Mouse (Mus musculus) MEL (cell line): ENCODE measurements around the gene Dcbld2. TPM values are rescaled to one million over a fixed set of nuclear protein-coding genes. Genes with fewer than 3 reads are reported as not detected.

Experiments
- DNase-seq: peaks from one replicate; pipeline ENCODE4 v3.0.0; 2011; ENCODE audit warnings: low read depth, low spot score
- H3K27ac ChIP-seq: 2 replicates; pipeline ENCODE4 v1.5.1; 2012; ENCODE audit warnings: low read depth, mild to moderate bottlenecking, control low read depth, low read length, moderate library complexity; ENCODE audit not compliant: control insufficient read depth
- H3K27me3 ChIP-seq, 2 experiments: fragments of 150-350 bp in 1 of 2; sonication (generic) in 1 of 2; 2 replicates each; pipeline ENCODE4 v1.6.1; 2012; ENCODE audit warnings: low read length in 2 of 2, mild to moderate bottlenecking in 2 of 2, improper control_type of control experiment in 1 of 2, moderate library complexity in 1 of 2; ENCODE audit not compliant: insufficient read depth in 2 of 2, control insufficient read depth in 1 of 2
- H3K36me3 ChIP-seq, 2 experiments: 2 replicates each; pipeline ENCODE4 v1.6.1; 2012 to 2014; ENCODE audit warnings: low read length in 2 of 2, improper control_type of control experiment in 1 of 2, inconsistent platforms in 1 of 2, mild to moderate bottlenecking in 1 of 2; ENCODE audit not compliant: insufficient read depth in 2 of 2, control insufficient read depth in 1 of 2
- H3K4me1 ChIP-seq, 2 experiments: fragments of 150-350 bp in 1 of 2; sonication (generic) in 1 of 2; 2 replicates each; pipeline ENCODE4 v1.6.1; 2012; ENCODE audit warnings: low read length in 2 of 2, improper control_type of control experiment in 1 of 2, mild to moderate bottlenecking in 1 of 2; ENCODE audit not compliant: insufficient read depth in 2 of 2, control insufficient read depth in 1 of 2
- H3K4me3 ChIP-seq, 2 experiments: fragments of 150-350 bp in 1 of 2; sonication (generic) in 1 of 2; 2 replicates each; pipeline ENCODE4 v1.5.1; 2012; ENCODE audit warnings: low read depth in 2 of 2, low read length in 2 of 2, mild to moderate bottlenecking in 2 of 2, moderate library complexity in 2 of 2, control low read depth in 1 of 2, improper control_type of control experiment in 1 of 2; ENCODE audit not compliant: control insufficient read depth in 1 of 2, insufficient read depth in 1 of 2
- H3K79me2 ChIP-seq: 2 replicates; pipeline ENCODE4 v1.6.1; 2012; ENCODE audit warnings: mild to moderate bottlenecking, low read length, moderate library complexity; ENCODE audit not compliant: control insufficient read depth, poor library complexity, insufficient read depth
- H3K9ac ChIP-seq: 2 replicates; pipeline ENCODE4 v1.6.1; 2012; ENCODE audit warnings: low read depth, mild to moderate bottlenecking, control low read depth, low read length, moderate library complexity; ENCODE audit not compliant: control insufficient read depth, poor library complexity, severe bottlenecking
- H3K9me3 ChIP-seq: fragments of 150-350 bp; sonication (generic); replicated peaks from 2 replicates; pipeline ENCODE4 v1.6.1; 2012; ENCODE audit warnings: mild to moderate bottlenecking, low read length, improper control_type of control experiment, moderate library complexity; ENCODE audit not compliant: insufficient read depth
- BHLHE40 ChIP-seq: IDR thresholded peaks from 2 replicates; pipeline ENCODE4 v1.6.1; 2012; ENCODE audit warnings: low read depth, mild to moderate bottlenecking, inconsistent platforms, low read length, improper control_type of control experiment, borderline replicate concordance
- CHD1 ChIP-seq: IDR thresholded peaks from 2 replicates; pipeline ENCODE4 v1.6.1; 2012; ENCODE audit warnings: low read depth, mild to moderate bottlenecking, inconsistent platforms, low read length, improper control_type of control experiment
- CHD2 ChIP-seq: IDR thresholded peaks from 2 replicates; pipeline ENCODE4 v1.6.1; 2011; ENCODE audit warnings: low read length, improper control_type of control experiment
- CTCF ChIP-seq, 3 experiments: IDR thresholded peaks in 2 of 3; conservative IDR thresholded peaks in 1 of 3; 2 replicates each; pipeline ENCODE4 v1.5.1; 2011 to 2012; ENCODE audit warnings: low read length in 3 of 3, low read depth in 2 of 3, mild to moderate bottlenecking in 2 of 3, improper control_type of control experiment in 1 of 3, inconsistent platforms in 1 of 3, mixed read lengths in 1 of 3, moderate library complexity in 1 of 3; ENCODE audit not compliant: control insufficient read depth in 1 of 3, insufficient read depth in 1 of 3, poor library complexity in 1 of 3, severe bottlenecking in 1 of 3
- E2F4 ChIP-seq: IDR thresholded peaks from 2 replicates; pipeline ENCODE4 v1.6.1; 2011; ENCODE audit warnings: low read depth, low read length, improper control_type of control experiment, borderline replicate concordance
- ELF1 ChIP-seq: IDR thresholded peaks from 2 replicates; pipeline ENCODE4 v1.6.1; 2014; ENCODE audit warnings: low read depth, mild to moderate bottlenecking, inconsistent platforms, low read length, improper control_type of control experiment, moderate library complexity
- EP300 ChIP-seq, 2 experiments: IDR thresholded peaks; 2 replicates each; pipeline ENCODE4 v1.6.1; 2011; ENCODE audit warnings: improper control_type of control experiment in 2 of 2, low read length in 2 of 2, low read depth in 1 of 2, mild to moderate bottlenecking in 1 of 2
- GABPA ChIP-seq: IDR thresholded peaks from 2 replicates; pipeline ENCODE4 v1.6.1; 2012; ENCODE audit warnings: low read depth, mild to moderate bottlenecking, inconsistent platforms, low read length, improper control_type of control experiment, moderate library complexity
- HCFC1 ChIP-seq: IDR thresholded peaks from 2 replicates; pipeline ENCODE4 v1.6.1; 2012; ENCODE audit warnings: low read depth, mild to moderate bottlenecking, inconsistent platforms, low read length, improper control_type of control experiment, moderate library complexity
- JUND ChIP-seq: IDR thresholded peaks from 2 replicates; pipeline ENCODE4 v1.6.1; 2011; ENCODE audit warnings: low read depth, mild to moderate bottlenecking, improper control_type of control experiment, low read length
- MAZ ChIP-seq: IDR thresholded peaks from 2 replicates; pipeline ENCODE4 v1.6.1; 2012; ENCODE audit warnings: low read depth, mild to moderate bottlenecking, inconsistent platforms, low read length, improper control_type of control experiment
- MXI1 ChIP-seq: IDR thresholded peaks from 2 replicates; pipeline ENCODE4 v1.6.1; 2011; ENCODE audit warnings: mild to moderate bottlenecking, low read depth, low read length, improper control_type of control experiment
- MYC ChIP-seq: IDR thresholded peaks from 2 replicates; pipeline ENCODE4 v1.6.1; 2011; ENCODE audit warnings: low read depth, mild to moderate bottlenecking, low read length, improper control_type of control experiment, moderate library complexity
- NELFE ChIP-seq: IDR thresholded peaks from 2 replicates; pipeline ENCODE4 v1.6.1; 2011; ENCODE audit warnings: low read depth, low read length, improper control_type of control experiment
- POLR2A ChIP-seq, 2 experiments: IDR thresholded peaks; 2 replicates each; pipeline ENCODE4 v1.6.1; 2011 to 2012; ENCODE audit warnings: low read length in 2 of 2, mild to moderate bottlenecking in 2 of 2, control low read depth in 1 of 2, improper control_type of control experiment in 1 of 2, low read depth in 1 of 2, moderate library complexity in 1 of 2; ENCODE audit not compliant: control insufficient read depth in 1 of 2, insufficient read depth in 1 of 2, poor library complexity in 1 of 2
- POLR2AphosphoS5 ChIP-seq: IDR thresholded peaks from 2 replicates; pipeline ENCODE4 v1.6.1; 2012; ENCODE audit warnings: low read depth, borderline replicate concordance, mild to moderate bottlenecking, inconsistent platforms, low read length, moderate library complexity, mixed read lengths
- SIN3A ChIP-seq: IDR thresholded peaks from 2 replicates; pipeline ENCODE4 v1.6.1; 2012; ENCODE audit warnings: low read length, improper control_type of control experiment, inconsistent platforms
- SMC3 ChIP-seq: IDR thresholded peaks from 2 replicates; pipeline ENCODE4 v1.6.1; 2011; ENCODE audit warnings: low read depth, low read length, improper control_type of control experiment
- TAL1 ChIP-seq: IDR thresholded peaks from 2 replicates; pipeline ENCODE4 v1.6.1; 2012; ENCODE audit warnings: mild to moderate bottlenecking, inconsistent platforms, low read length, moderate library complexity, mixed read lengths
- TBP ChIP-seq: IDR thresholded peaks from 2 replicates; pipeline ENCODE4 v1.8.0; 2011; ENCODE audit warnings: low read depth, low read length, improper control_type of control experiment
- UBTF ChIP-seq: IDR thresholded peaks from 2 replicates; pipeline ENCODE4 v1.6.1; 2012; ENCODE audit warnings: low read depth, mild to moderate bottlenecking, inconsistent platforms, low read length, improper control_type of control experiment, moderate library complexity, borderline replicate concordance; ENCODE audit not compliant: insufficient read depth
- USF1 ChIP-seq: IDR thresholded peaks from 2 replicates; pipeline ENCODE4 v1.6.1; 2014; ENCODE audit warnings: low read depth, mild to moderate bottlenecking, inconsistent platforms, low read length, improper control_type of control experiment, moderate library complexity
- USF2 ChIP-seq, 2 experiments: IDR thresholded peaks; 2 replicates each; pipeline ENCODE4 v1.6.1; 2011 to 2012; ENCODE audit warnings: improper control_type of control experiment in 2 of 2, low read length in 2 of 2, borderline replicate concordance in 1 of 2, inconsistent platforms in 1 of 2, low read depth in 1 of 2, mild to moderate bottlenecking in 1 of 2; ENCODE audit not compliant: insufficient read depth in 1 of 2
- ZKSCAN1 ChIP-seq: IDR thresholded peaks from 2 replicates; pipeline ENCODE4 v1.6.1; 2012; ENCODE audit warnings: low read depth, mild to moderate bottlenecking, inconsistent platforms, low read length, improper control_type of control experiment, moderate library complexity
- ZNF384 ChIP-seq: IDR thresholded peaks from 2 replicates; pipeline ENCODE4 v1.6.1; 2012; ENCODE audit warnings: low read depth, mild to moderate bottlenecking, inconsistent platforms, low read length, improper control_type of control experiment
- polyA plus RNA-seq, 2 experiments: library from polyadenylated mRNA; stranded (reverse) in 1 of 2; unstranded in 1 of 2; fragments of >175 nt in 1 of 2; fragments of >200 nt in 1 of 2; gene quantifications; 2 replicates each; pipeline versions ENCODE4 v1.2.1 to v1.2.4; 2012; ENCODE audit warnings: low replicate concordance in 2 of 2, low read depth in 1 of 2; ENCODE audit not compliant: insufficient read length in 2 of 2, insufficient read depth in 1 of 2, missing spikeins in 1 of 2
- total RNA-seq: library from RNA; depleted of rRNA; stranded (reverse); fragments of 300-350 nt; gene quantifications from 2 replicates; pipeline ENCODE4 v1.2.3, GENCODE M21; 2012

Gene Dcbld2
- total and polyA plus RNA-seq, 3 experiments = 3.5 to 9.4 TPM; not detected in 1

GRCm38 (mm10) chr16:58430246-58430645 lies 22.0 kb downstream of the Dcbld2 start:
- no peaks in the 10 kb centered on the region for H3K4me1 ChIP-seq

GRCm38 (mm10) chr16:58432384-58432783 lies 24.1 kb downstream of the Dcbld2 start:
- Histone ChIP-seq H3K27ac (no peak overlapping the region), H3K9ac (no peak overlapping the region), H3K36me3 (no peaks in the 10 kb centered on the region), H3K9me3 (no peaks in the 10 kb centered on the region), H3K27me3 (no peaks in the 10 kb centered on the region), H3K4me1 (no peaks in the 10 kb centered on the region), H3K4me3 (no peak overlapping the region), H3K79me2 (no peaks in the 10 kb centered on the region)
- TF ChIP-seq ZNF384 (no peak), ZKSCAN1 (no peak), TBP (no peak), HCFC1 (no peak), UBTF (no peak), MAZ (no peak), MYC (no peak), JUND (no peak), POLR2A (IDR thresholded peaks at IDR 0.05; ENCODE audit: control insufficient read depth in 1 of 2, insufficient read depth in 1 of 2, low read depth in 1 of 2, low read length in 2 of 2, poor library complexity in 1 of 2) (no peak), SMC3 (no peak), E2F4 (no peak), CTCF (IDR thresholded peaks at IDR 0.05 in 2 of 3, conservative IDR thresholded peaks at IDR 0.05 in 1 of 3; ENCODE audit: control insufficient read depth in 1 of 3, insufficient read depth in 1 of 3, low read depth in 2 of 3, low read length in 3 of 3, poor library complexity in 1 of 3, severe bottlenecking in 1 of 3) (no peak), CHD1 (no peak), TAL1 (no peak), USF2 (IDR thresholded peaks at IDR 0.05; ENCODE audit: borderline replicate concordance in 1 of 2, insufficient read depth in 1 of 2, low read depth in 1 of 2, low read length in 2 of 2) (no peak)
- no peak for DNase-seq

More at GRCm38 (mm10) chr16:58430246-58430645, 22.0 kb downstream of the Dcbld2 start:
- no peaks in the 10 kb centered on the region for H3K79me2 ChIP-seq
- H3K27me3 ChIP-seq = no peaks in the 10 kb centered on the region
- no peak for TF ChIP-seq CHD2
- TF ChIP-seq MXI1 = no peak
- no peak for TF ChIP-seq NELFE
- no peak for TF ChIP-seq SIN3A
- no peak for TF ChIP-seq BHLHE40
- TF ChIP-seq USF1 = no peak
- TF ChIP-seq EP300 (IDR thresholded peaks at IDR 0.05; ENCODE audit: low read depth in 1 of 2, low read length in 2 of 2) = no peak
- TF ChIP-seq POLR2A (IDR thresholded peaks at IDR 0.05; ENCODE audit: control insufficient read depth in 1 of 2, insufficient read depth in 1 of 2, low read depth in 1 of 2, low read length in 2 of 2, poor library complexity in 1 of 2) = no peak
- TF ChIP-seq MAZ = no peak
- TF ChIP-seq GABPA = no peak
- TF ChIP-seq UBTF = no peak
- TF ChIP-seq E2F4 = no peak
- no peak for TF ChIP-seq HCFC1
- TF ChIP-seq ELF1 = no peak
- TF ChIP-seq POLR2AphosphoS5 = no peak
- no peak for TF ChIP-seq TBP
- TF ChIP-seq, all 39 proteins: peak for 0
- no peak overlapping the region for H3K9ac ChIP-seq
- DNase-seq = no peak
- no peak overlapping the region for H3K4me3 ChIP-seq
- no peak overlapping the region for H3K27ac ChIP-seq
- H3K9me3 ChIP-seq = no peaks in the 10 kb centered on the region
- no peaks in the 10 kb centered on the region for H3K36me3 ChIP-seq
